Mouse (Mus musculus) thymus, postnatal 14 days (tissue): Measurements from ENCODE around the gene Kctd11.
"Not testable (repeated sequence)": the region's sequence is repeated elsewhere in the genome, so short reads cannot be mapped to it uniquely, and the experiment has no call there.

Experiments used
- DNase-seq: peaks from one replicate; pipeline ENCODE4 v3.0.0; 2021

Gene Kctd11

DNA sequence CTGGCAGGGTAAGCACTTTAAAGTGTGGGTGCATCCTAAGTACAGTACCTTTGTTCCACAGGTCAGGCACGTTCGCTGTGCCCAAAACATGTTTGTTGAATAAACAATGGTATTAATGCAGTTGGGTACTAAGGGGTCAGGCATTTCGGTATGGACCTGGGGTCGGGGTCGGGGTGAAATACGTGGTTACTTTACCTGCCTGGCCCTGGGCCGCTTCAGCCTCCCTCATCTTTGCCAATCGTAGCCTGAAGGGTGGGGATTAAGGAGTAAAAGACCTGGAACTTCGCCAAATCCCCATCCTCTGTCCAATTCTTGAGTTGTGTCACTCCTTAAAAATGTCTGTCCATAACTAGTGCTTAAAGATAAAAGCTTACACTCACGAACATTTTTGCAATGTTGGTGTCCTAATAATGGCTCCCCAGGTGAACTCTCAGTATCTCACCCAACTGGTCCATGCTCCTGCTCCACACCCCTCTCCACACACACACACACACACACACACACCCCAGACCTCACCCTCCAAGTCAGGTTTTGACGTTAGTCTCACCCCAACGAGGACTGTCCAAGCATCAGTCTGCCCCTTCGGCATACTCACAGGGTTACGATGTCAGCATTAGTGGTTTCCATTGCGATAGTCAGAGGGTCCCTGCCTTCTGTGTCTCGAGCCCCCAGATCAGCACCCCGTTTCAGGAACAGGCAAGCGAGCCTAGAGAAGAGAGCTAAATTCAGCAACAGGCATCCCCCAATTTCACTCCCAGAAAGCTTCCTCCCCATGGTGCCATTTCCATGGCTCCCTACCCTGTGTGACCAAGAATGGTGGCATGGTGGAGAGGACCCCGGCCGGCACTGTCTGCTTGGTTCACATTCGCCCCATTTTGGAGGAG, 823 bp upstream of the Kctd11 start:
- DNase-seq, result no peak

DNA sequence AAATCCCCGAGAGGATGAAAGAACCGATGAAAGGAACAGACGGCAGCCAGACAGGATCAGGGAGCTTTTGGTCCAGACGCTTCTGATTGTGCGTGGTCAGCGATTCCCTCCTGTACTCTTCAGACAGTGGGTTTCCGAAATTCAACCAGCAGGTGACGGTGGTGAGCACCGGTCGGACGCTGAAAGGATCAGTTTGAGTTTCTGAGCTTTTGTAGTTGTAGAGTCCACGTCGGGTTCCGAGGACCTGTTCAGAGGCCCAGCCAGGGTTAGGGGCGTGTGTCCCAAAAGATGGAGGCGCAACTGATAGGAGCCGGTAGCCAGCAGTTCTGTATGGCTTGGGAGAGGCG, 727 bp downstream of the Kctd11 start:
- DNase-seq, result peak; percentile 69

DNA sequence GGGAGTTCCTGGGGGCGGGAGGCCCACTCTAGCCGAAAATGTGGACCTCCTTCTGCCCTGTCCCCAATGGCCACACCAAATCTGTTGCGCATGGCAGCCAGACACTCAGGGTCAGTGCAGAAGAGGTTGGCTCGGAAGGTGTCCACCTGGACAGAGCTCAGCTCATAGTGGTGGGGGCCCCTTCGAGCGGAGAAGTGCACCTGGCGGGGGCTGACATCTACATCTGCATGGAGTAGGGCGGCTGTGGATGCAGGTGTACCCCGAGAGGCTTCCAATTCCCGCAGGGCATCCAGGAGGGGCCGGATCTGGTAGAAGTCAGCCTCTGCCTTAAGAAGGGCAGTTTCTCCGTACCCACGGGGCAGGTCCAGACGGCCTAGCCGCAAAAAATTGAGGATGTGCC, 1.5 kb downstream of the Kctd11 start:
- DNase-seq, result no peak

DNA sequence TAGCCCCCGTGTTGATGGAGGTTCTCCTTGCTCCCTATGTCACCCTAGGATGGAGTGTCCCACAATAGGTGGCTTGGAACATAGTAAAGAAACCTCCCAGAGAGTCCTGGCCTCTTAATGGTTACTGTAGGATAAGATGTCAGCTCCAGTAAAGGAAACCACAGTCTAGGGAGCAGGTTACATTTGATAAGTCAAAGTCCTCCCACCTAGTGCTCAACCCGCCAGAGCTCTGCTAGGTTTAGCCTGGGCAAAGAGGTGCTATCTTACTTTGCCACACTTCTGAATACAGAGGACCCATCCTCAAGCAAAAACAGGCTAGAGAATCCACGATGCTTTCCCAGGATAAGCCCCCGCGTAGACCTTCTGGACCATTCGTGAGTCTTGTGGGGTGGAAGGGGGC, 2.3 kb downstream of the Kctd11 start:
- no peak for DNase-seq

DNA sequence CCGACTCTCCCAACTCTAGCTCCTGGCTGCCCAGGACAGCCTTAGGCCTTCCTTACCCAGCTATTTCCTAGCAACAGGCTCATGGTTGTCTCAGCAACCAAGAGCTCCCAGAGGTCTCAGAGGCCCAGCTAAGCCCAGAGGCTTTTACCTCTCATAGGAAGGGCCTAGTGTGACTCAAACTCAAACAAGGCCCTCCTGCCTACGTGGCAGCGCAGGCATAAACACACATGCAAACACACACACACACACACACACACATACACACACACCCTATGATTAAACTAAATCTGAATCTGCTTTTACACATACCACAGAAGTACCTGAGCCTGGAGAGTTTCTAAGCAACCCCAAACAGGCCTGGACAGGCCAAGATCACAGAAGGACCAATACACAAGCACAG, 2.8 kb downstream of the Kctd11 start:
- DNase-seq, result no peak

DNA sequence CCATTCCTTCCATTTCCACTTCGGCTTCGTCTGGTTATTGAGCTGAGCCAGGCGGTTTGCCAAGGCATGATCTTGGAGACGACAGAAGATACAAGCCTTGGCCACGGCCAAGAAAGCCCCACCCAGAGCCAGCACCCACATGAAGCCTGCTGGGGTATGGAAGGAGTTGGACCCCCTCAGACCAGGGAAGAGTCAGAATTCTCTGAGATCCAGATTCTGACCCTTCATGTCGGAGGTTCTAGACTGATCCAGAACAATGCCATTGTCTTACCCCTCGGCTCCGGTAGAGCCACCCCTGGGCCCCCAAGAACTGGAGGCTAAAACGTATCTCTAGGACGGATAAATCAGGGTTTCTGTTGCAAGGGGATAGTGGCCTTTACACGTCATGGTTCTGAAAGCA, 3.3 kb downstream of the Kctd11 start, which contains the start of gene Tmem95:
TSS of gene Tmem95 (minus strand) at position 141 of the 400 bp plus-strand sequence.
- no peak for DNase-seq

DNA sequence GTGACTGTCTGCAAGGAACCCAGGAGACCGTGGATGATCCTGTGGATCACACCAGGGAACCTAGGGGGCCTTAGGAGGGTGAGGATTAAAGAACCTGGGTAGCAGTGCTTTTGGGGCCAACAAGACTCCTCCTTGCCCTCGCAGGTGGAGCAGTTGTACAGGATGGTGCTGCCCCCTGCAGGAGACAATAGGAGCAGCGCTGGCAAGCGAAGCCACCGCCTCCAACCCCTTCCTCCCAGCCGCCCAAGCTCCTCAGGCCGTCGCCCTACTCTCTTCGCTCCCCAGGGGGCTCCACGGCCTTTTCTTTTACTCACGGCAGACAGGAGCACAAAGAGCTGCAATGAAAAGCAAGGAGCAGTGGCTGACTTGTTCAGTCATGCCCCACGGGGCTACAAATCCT, 4.3 kb downstream of the Kctd11 start:
- DNase-seq, result peak; percentile 95

DNA sequence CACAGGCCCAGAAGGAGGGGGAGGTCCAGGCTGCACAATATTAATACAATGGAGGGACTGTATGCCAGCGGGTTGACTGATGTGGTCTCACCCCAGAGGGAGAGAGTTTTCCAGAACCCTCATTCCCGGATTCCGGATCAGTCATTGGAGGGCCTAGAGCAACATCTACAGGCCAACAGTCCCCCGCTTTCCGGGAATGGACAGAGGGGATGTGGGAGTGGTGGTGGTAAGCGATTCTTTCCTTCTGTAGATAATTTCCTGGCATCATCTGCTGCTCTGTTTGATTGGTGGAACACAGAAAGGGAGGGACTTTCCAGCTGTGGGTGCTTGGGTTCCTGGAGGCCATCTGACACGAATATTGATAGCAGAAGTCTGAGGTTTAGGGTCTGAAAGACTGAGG, 5.0 kb downstream of the Kctd11 start:
- peak; percentile 16 for DNase-seq

DNA sequence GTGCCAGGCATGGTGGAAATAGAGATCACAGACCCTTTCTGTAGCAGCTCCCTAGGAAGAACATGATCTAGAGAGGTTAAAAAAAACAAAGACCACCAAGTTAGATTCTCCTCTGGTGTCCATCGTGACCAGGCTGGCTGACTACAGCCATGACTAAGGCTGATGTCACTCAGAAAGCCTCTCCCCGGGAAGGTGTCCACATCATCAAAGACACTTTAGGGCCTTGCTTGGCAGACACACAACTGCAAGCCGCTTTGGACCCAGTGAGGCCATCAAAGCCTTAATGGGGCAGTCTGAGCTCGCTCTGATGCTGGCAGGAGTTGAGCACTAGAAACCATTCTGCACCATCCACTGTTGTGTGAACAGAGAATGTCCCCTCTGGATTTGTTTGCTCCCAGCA, 8.8 kb downstream of the Kctd11 start:
- no peak for DNase-seq

DNA sequence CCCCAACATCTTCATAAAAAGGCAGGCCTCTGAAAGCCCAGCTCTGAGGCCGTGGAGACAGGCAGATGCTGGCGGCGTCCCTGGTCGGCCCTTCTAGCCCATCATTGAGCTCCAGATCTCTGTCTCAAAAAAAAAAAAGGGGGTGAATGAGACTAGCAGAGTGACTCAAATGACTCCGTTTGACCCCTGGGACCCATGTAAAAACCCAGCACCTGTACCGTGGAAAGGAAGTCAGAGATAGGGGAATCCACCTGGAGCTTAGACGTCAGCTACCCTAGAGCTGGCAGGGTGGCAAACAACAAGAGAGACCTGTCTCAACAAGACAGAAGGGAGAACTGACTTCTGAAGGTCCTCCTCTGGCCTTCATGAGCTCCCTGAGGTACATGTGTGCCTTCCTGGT, 9.4 kb downstream of the Kctd11 start:
- DNase-seq, result no peak

DNA sequence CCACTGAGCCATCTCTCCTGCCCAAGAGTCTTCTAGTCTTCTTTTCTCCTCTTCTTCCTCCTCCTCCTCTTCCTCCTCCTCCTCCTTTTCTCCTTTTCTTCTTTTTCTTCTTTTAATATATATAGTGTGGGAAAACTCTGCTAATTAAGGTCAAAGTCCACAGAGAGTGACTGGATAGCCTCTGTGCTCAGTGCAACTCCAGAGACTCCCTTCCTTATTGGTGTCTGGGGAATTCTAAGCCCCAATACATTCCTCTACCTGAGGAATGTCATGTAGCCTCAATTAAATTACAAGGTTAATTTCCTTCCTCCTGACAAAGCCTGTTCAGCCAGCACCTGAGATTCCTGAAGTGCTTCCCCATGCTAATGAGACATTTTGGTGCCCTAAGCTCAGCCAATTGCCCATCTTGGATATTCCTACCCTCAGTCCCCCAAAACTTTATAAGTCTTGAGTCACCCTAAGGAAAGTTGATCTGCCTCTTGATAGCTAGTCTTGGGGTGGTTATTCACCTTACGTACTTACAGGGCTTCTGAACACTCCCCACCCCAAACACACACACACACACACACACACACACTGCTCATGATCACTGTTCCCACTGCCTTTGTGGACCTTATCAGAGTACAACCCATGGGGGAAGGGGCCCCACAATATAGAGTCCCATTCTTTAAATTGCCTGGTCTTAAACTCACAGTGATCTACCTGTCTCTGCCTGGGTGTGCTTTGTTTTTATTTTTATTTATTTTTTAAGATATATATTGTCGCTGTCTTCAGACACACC, 10.7 kb downstream of the Kctd11 start:
- DNase-seq, result no peak

DNA sequence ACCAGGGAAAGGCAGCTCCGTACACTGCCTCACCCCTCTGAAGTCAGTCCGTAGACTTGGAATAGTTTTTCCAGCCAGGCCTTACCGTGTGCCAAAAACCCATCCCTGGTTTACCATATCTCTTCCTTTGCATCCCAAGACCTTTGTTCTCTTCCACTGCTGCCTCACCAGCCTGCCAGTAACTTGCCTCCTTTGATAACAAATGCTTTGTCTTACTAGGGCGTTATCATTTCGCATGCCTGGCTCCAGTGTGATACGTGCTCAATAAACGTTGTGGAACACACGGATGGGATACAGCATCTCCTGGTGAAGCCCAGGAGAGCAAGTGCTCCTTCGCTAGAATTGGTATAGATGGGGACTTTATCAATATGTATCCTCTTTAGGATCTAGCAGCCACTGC, 13.9 kb downstream of the Kctd11 start:
- DNase-seq, result no peak

DNA sequence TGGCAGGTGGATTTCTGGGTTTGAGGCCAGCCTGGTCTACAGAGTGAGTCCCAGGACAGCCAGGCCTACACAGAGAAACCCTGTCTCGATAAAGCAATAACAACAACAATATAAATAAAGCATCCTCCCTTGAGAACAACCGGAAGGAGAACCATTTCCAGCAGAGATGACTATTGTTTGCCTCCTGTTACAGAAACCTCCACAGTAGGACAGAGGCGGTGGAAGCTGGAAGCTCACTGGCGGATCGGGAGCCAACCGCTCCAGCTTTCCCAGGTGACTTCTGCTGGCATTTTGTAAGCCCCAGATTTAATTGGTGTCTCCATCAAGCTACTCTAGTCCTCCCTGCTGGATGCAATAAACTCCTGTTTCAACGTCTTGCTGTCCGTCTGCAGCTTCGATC, 15.6 kb downstream of the Kctd11 start:
- no peak for DNase-seq

DNA sequence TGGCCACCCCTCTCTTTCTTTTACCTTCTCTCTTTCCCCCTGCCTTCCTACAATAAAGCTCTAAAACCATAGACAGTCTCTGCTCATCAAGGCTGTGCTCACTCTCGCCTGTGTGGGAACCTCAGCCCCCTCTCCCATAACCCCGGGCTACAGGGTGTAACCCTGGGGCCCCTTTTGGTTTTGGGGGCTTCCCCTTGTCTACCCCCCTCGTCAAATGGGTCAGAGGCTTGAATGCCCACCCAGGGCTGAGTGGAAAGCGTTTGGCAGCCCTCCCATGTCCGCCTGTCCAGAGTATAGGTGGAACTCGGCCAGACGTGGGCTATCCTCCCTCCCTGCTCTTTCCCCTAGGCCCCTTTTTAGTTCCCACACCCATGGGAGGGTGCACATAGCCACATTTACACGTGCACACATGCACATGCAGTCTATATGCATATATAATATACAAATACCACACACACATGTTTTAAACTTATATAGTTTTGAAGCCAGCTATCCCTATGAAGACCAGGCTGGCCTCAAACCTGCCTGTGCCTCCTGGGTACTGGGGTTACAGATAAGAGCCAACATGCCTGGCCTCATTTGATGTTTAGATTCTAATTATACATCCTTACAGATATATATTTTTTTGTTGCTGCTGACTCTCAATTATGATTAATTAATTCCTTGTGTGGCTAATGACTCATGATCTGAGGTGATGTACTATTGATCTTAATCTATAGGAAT, 16.9 kb downstream of the Kctd11 start:
- no peak for DNase-seq

DNA sequence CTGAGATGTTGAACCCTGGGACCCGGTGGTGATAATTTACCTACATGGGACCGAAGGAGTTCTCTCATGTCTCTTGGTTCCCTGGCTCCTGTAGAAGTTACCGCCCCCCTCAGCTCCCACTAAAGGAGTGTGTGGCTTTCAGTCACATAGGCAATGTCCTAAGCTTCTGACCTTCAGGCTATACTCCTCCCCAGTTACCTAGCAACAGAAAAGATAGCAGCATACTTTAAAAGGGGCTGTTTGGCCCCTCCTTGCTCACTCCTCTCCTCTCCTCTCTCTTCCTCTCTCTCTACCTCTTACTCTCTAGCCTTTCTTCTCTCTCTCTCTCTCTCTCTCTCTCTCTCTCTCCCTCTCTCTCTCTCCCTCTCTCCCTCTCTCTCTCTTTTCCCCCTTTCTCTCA, 17.5 kb downstream of the Kctd11 start:
- DNase-seq, result not testable (repeated sequence)

DNA sequence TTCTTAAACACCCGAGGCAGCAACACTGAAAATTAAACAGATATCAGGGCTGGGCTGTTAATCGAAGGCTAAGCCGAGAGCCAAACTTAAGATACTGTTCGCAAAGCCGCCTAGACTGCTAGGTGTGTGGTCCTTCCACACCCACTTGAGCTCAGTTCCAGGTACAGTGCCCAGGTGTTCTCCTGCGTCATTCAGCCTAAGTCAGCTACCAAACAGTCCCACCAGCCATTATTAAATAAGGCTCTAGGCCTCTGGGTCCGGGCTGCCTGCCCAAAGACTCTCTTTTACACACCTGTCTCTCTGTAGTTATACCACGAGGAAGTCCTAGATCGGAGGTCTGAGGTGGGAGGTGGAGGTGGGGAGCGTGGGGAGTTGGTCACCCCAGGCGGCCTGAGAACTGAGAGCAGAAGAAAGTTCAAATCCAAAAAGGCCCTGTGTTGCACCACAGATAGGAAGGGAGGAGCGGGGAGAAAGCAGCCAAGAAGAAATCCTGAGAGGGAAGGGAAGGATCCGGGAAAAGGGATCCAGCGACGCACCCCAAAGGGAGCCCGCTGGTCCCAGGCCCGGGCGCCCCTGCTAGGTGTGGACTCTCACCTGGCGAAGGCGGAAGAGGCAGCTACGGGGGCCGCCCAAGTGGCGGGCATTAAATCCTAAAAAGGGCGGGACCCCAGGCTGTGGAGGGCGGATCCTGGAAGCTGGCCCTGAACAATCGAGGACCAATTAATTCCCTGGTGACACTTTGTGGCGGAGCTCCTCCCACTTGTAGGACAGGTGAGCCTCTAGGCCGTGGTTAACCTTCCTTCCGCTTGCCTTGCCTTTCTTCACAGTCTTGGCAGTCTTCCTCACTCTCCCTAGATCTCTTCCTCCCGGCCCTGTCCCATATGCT, 22.9 kb downstream of the Kctd11 start, which contains the start of gene Tnk1:
TSS of gene Tnk1 (minus strand) at position 618 of the 886 bp plus-strand sequence.
- no peak for DNase-seq

DNA sequence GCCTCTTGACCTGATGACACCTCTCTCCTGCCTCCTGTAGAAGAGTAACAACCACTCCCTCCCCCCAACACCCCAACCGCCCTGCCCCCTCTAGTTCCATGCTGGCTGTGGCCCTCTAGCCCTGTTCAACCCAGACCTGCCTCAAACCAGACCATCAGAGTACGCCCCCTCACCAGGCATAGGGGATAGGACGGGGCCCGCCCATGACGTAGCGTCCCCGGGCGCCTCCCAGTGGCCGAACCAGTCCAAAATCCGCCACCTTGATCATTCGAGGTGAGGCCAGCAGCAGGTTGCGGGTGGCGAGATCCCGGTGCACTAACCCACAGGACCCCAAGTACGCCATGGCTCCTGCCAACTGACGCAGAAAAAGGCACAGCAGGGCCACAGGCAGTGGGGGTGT, 25.9 kb downstream of the Kctd11 start:
- DNase-seq, result peak; percentile 78

DNA sequence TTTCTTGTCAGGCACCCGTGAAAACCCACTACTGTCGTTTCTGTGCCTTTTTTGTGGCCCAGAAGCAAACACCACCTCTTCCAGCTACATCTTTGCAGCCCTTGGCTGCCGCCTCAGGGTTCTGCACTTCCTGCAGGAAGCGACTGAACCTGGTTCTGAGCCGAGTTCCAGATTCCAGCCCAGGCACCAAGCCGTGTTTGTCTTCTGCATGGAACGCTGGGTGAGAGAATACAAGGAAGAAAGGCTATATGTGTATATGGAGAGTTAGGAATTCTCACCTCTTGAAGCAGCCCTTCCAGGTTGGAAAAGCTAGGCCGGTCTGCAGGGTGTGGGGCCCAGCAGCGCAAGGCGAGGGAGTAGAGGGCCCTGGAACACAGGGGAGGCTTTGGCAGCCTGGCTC, 26.5 kb downstream of the Kctd11 start:
- no peak for DNase-seq

DNA sequence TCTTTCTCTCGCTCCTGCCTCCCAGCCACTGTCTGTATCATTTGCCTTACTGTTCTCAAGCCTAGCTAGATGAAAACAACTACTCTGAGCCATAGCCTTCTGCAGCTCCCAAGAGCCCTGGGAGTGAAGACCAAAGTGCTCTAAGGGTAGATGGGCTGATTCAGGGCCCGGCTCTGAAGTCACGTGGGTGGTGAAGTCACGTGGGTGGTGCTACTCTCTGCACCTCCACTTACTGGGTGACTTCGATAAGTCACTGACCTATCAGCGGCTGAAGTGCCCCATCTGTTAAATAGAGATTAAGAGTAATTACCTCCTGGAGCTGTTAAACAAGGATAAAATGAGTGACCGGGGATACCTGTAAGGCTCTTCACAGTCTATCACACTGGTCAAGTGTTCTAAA, 27.2 kb downstream of the Kctd11 start:
- DNase-seq, result peak; percentile 33

DNA sequence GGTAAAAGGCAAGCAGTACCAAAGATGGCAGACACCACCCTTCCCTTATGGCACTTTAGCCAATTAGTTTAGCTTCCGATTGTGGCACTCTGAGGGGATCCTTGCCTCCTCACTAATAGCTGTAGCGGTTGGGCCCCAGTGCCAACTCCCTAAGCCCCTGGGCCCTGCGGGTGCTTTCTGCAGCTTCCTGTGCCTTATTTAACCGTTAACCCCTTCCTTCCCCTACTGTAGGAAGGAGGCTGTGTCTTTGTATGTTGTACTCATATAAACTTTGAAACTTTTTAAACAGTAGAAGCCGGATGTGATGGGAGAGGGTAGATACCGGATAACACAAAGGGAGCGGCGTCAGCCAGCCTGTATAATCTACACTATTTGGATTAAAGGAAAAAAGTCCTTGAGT, 30.5 kb downstream of the Kctd11 start:
- DNase-seq, result peak; percentile 67

DNA sequence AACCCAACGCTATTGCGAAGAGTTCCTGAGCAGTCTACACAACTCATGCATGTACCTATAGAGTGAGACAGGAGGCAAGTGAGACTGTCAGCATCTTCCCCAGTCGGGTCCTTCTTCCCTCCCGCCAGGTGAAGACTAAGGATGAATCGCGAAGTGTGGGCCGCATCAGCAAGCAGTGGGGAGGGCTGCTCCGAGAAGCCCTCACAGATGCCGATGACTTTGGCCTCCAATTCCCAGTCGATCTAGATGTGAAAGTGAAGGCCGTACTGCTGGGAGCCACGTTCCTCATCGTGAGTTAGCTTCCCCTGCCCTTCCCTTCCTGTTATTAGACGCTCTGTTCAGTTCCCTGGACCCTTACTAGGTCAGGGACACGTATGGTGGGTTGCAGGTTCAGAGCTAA, 31.3 kb downstream of the Kctd11 start:
- DNase-seq, result no peak

DNA sequence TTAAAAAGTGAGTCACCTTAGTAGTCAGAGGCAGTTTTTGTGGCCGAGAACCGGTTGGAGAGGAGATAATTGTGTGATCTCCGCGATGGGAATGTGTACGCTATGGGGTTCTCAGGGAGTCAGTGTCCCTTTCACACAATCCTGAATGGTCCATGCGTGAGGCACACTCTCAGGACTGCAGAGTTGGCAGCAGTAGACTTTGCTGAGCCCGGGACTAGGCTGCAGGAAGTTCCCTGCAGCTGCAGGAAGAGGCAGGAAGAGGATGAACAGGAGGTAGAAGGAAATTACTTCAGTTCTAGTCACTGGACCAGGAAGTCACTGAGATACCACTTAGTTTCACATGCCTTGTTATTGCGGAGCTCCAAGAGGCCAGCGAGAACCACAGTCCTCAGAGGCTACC, 32.1 kb downstream of the Kctd11 start:
- peak; percentile 18 for DNase-seq

DNA sequence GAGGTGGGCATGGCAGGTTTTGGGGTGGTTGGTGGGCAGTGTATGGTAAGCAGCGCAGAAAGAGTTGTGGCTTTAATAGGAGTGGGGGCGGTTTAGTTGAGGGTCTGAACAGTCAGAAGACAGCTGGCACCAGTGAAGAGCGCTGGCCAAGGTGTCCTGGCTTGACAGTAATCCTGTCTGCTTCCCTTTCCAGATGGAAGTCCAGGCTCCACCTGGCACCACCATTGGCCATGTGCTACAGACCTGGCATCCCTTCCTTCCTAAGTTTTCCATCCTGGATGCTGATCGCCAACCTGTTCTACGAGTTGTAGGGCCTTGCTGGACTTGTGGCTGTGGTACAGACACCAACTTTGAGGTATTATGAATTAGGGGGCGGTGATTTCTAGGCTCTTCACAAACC, 33.2 kb downstream of the Kctd11 start:
- DNase-seq, result no peak
